Mouse (Mus musculus): ENCODE data around the gene Fdxacb1. TPM values are rescaled to one million over a fixed set of nuclear protein-coding genes. Genes with fewer than 3 reads are reported as not detected.

Gene Fdxacb1
- total RNA-seq (2023): 10 to 100 TPM; 18.9 to 19.4 TPM

DNA sequence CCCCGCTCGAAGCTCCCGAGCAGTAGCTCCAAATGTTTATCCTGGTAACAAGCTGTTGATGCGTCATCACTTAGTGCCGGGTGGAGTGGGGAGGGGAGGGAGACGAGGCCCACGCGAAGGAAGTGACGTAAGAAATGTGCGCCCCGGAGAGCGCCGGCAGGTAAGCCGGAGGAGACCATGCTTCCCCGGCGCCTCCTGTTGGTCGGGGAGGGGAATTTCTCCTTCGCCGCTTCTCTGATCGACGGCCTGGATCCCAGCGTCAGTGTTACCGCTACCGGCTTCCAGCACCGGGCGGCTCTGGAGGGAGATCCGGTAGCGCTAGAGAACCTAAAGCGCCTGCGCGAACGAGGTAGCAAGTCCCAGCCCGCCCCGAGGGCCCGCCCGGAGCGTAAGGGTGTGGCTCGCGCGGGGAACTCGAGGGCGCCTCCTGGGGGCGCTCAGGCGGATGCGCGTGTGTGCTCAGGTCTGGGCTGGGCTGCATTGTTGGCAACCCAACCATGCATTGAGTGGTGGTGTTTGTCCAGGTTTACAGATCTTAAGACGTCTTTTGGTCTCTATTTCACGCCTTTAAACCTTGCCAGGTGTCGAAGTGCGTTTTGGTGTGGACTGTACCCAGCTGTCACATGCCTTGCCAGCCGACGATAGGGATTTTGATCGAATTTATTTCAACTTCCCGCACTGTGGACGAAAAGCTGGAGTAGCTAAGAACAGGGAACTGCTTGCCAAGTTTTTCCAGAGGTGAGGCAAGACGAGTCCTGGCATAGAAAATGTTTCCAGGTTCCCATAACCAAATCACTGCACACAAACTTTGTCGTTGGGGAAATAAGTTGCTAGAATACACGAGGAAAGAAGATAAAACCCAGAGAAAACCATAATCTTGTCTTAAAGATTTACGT lies at the start of gene Fdxacb1:
Gene Fdxacb1, plus strand, starts transcription at position 130 of the 896 bp plus-strand sequence.

DNA sequence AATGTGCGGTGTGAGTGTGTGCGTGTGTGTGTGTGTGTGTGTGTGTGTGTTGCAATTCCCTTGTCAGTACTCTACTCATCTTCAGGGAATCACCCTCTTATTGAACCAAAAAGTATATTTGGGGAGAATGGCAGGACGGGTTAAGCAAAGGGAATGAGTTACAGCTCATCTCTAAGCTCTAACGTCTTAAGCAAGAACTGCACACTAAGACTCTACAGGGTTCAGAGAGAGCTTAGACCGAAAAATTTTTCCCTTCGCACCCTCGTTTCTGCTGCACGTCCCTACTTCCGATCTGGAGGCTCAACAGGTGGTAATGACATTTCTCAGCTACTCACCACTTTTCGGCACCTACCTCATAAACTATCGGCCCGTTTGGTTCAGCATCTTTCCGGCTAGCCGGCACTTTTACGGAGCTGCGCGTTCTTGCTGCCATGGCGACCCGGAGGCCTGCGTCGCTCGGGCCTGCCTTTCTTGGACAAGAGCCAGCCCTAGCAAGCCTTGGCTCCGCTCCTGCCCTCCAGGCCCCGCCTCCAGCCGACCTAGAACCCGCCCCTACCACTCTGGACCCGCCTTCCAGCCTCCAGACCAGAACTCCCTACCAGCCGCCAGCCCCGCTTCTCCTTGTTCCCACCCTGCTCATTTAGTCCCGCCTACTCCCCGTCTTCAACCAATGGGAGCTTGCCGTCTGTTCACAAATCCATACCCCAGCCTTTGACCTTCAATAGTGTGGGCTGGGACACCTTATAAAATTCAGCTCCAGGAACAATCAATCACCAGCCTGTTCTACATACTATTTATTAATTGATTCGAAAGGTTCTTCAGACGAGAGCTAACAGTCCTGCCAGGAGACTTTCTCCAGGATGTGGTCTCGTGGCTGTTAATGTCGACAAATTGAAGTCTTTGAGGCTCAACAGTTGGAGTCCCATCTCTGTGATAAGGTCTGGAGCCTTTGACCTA lies 28.8 kb upstream of the Fdxacb1 start, which contains the start of gene Dixdc1:
Gene Dixdc1, minus strand, starts transcription at position 604 of the 957 bp plus-strand sequence.

DNA sequence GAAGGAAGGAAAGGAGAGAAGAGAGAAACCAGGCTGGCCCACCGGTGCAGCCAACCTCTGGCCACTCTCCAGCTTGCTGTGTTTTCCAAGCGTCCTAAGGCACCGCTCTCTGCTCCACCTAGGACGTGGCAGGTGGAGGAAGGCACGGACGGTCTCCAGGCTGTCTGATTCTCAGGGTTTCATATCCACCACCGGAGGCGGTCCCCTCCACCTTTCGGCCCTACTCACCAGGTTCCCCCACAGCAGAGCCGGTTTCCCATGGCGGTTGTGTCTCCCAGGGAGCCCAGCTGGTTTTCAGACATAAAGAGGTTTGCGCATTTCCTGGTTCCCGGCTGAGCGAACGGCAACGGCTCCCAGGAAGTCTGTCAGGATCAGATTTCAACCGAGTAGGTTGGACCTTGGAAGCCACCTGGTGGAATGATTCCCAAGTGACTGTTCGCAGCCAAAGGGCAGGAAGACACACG lies 21.8 kb upstream of the Fdxacb1 start, which contains the start of gene 2310030G06Rik:
Gene 2310030G06Rik, minus strand, starts transcription at position 323 of the 464 bp plus-strand sequence.

DNA sequence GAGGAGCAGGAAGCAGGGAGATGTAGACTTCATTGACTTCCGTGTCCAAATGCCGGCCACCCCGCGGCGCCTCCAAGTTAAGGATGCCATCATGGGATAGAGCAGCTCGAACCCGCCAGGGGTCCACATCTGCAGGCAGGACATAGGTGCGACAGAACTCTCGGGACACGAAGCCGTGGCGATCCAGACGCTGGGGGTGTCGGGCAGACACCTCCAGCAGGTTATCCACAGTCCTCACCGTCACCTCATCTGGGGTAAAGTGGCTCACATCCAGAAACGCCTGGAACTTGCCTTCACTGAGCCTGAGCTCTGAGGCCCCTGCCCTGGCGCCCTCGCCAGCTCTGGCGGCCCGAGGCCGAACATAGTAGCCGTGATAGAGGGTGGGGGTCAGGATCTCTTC lies 16.7 kb upstream of the Fdxacb1 start, which contains the start of gene Cryab:
Gene Cryab, plus strand, starts transcription at position 3 of the 400 bp plus-strand sequence.

DNA sequence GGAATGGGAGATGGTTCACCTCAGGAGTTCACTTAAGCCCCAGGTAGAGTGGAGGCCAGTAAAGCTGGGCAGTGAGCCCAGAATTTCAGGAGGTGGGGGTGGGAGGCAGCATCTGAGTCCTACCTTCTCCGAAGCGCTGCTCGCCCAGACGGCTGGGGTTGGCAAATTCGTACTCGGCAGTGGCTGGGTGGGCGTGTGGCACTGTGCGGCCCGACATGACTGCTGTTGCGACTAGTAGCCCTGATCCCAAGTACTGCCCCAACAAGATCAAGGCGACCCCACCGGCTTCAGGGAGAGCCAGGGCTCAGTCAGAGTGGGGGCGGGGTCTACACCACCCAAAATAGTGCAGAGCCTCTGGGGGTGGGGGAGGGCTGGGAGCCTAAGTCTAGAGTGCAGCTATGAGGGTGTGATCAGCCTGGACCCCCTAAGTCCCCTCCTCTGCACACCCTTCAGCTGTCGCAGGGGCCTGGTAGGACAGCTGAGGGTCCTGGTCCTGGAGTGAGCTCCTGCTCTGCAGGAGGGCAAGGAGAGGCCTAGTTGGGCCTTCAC lies 15.9 kb upstream of the Fdxacb1 start, which contains the start of gene Hspb2:
Gene Hspb2, minus strand, starts transcription at position 301 of the 549 bp plus-strand sequence.

DNA sequence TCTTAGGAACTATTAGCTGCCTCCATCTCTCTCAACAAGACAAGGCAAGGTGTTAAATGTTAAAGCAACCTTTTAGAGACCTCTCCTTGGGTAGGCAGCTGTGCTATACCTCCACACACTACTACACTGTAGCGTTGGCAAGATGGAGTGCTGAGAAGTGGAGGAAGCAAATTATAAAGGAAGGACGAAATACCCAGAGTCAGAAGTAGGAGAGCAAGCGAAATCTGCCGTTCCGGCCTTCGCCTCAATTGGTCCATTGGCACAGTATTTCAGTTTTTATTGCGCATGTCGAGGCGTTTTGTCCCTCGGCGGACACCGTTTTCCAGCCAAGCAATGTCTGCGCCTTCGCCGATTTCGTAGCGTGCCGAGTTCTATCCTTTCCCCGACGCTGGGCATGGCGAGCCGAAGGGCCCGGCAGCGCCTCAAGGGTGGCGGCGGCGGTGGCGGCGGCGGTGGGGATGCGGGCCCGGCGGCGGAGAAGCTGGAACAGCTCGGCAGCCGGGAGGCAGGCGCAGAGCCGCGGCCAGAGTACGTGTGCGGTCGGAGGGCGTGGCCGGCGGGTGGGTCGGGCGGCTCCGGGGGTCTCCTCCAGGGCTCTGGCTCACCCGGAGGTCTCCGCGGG lies 7.1 kb downstream of the Fdxacb1 start, which contains the start of the genes Alg9 and 1110032A03Rik:
Gene Alg9, plus strand, starts transcription at position 29 of the 622 bp plus-strand sequence.
Gene 1110032A03Rik, minus strand, starts transcription at position 530 of the 622 bp plus-strand sequence.

Other genes with a start within 250 kb of the Fdxacb1 start
- gene Pts, start 239.5 kb upstream of the Fdxacb1 start, total RNA-seq (2023): 10 to 100 TPM; 60.1 to 88.4 TPM
- gene Il18, start 213.4 kb upstream of the Fdxacb1 start, total RNA-seq (2023): 10 to 100 TPM; 21.7 to 24.3 TPM
- 1 to 10 TPM; 2.1 to 4.1 TPM for gene Bco2, start 213.1 kb upstream of the Fdxacb1 start, total RNA-seq (2023)
- not detected for gene Tex12, start 206.9 kb upstream of the Fdxacb1 start, total RNA-seq (2023)
- gene Sdhd, start 164.4 kb upstream of the Fdxacb1 start, total RNA-seq (2023): 10 to 100 TPM; 49.5 to 52.9 TPM
- 10 to 100 TPM; 47.4 to 50.2 TPM for gene Timm8b, start 164.3 kb upstream of the Fdxacb1 start, total RNA-seq (2023)
- gene Pih1d2, start 150.9 kb upstream of the Fdxacb1 start, total RNA-seq (2023): under 1 TPM in 1 of 2 experiments, not detected in 1; 0.87 TPM
- gene Nkapd1, start 150.8 kb upstream of the Fdxacb1 start, total RNA-seq (2023): 10 to 100 TPM; 33.7 to 34.8 TPM
- 10 to 100 TPM; 33.5 to 38.8 TPM for gene Dlat, start 108.5 kb upstream of the Fdxacb1 start, total RNA-seq (2023)
- not detected for gene Dixdc1, start 28.7 kb upstream of the Fdxacb1 start, total RNA-seq (2023)
- not detected for gene 2310030G06Rik, start 21.7 kb upstream of the Fdxacb1 start, total RNA-seq (2023)
- gene Cryab, start 16.9 kb upstream of the Fdxacb1 start, total RNA-seq (2023): 1 to 10 TPM in 1 of 2 experiments, not detected in 1; 1.2 TPM
- gene Hspb2, start 15.9 kb upstream of the Fdxacb1 start, total RNA-seq (2023): not detected
- 10 to 100 TPM; 22.0 to 31.0 TPM for gene Alg9, start 6.8 kb downstream of the Fdxacb1 start, total RNA-seq (2023)
- gene 1110032A03Rik, start 7.3 kb downstream of the Fdxacb1 start, total RNA-seq (2023): 10 to 100 TPM; 25.8 to 26.1 TPM
- 10 to 100 TPM; 39.2 to 45.5 TPM for gene Ppp2r1b, start 77.1 kb downstream of the Fdxacb1 start, total RNA-seq (2023)
- gene Sik2, start 240.8 kb downstream of the Fdxacb1 start, total RNA-seq (2023): 10 to 100 TPM; 35.6 to 39.5 TPM